Mouse (Mus musculus) spleen, postnatal 0 days (tissue): ENCODE results near the gene Lmod2. TPM values are rescaled to one million over a fixed set of nuclear protein-coding genes. Genes with fewer than 3 reads are reported as not detected.

Experiments used
- polyA plus RNA-seq: library from polyadenylated mRNA; unstranded; fragments of >200 nt; fragmentation: Nextera tagmentation; extraction: Ambion mirVana; gene quantifications from 2 replicates; pipeline ENCODE4 v1.2.1, GENCODE M21; 2015

Lmod2 gene
- not detected in 2 replicates for polyA plus RNA-seq

DNA sequence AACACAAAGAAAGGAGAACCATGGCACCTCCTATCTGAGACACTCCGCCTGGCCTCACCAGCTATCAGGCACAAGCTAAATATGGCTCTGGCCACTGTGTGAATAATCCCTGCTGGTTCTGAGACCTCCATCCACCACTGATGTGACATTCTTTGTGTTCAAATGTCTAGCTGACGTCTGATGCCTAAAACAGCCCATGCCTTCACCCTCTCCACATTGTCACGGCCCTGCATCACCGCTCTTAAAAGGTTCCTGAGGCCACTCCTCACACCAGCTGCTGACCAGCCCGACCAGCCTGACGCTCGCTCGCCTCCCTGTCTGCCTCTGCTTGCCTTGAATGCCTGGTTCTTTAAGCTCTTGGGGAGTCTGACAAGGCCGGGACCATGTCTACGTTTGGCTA, at the start of gene Lmod2:
Lmod2 (plus strand) TSS at position 263 of the 400 bp plus-strand sequence.

Other genes with a start within 250 kb of the Lmod2 start
- gene Iqub, start 82.7 kb upstream of the Lmod2 start, polyA plus RNA-seq = 0.10 TPM in 1 of 2 replicates, not detected in the other
- gene Ndufa5, start 69.7 kb upstream of the Lmod2 start, polyA plus RNA-seq = 250 and 273 TPM in 2 replicates
- gene Asb15, start 69.6 kb upstream of the Lmod2 start, polyA plus RNA-seq = not detected in 2 replicates
- 33.9 and 34.0 TPM in 2 replicates for gene Wasl, start 67.2 kb downstream of the Lmod2 start, polyA plus RNA-seq
- not detected in 2 replicates for gene Hyal6, start 135.5 kb downstream of the Lmod2 start, polyA plus RNA-seq
- 0.04 TPM in 1 of 2 replicates, not detected in the other for gene Hyal4, start 150.6 kb downstream of the Lmod2 start, polyA plus RNA-seq
- gene Spam1, start 193.4 kb downstream of the Lmod2 start, polyA plus RNA-seq = not detected in 2 replicates